Mouse (Mus musculus) stomach, postnatal 0 days (tissue): ENCODE measurements around the gene Tab2.

Experiments used
- CTCF ChIP-seq: IDR thresholded peaks from 2 replicates; pipeline ENCODE4 v1.5.1; 2016; ENCODE audit warnings: antibody characterized with exemption, low read depth, mild to moderate bottlenecking, moderate library complexity
- EP300 ChIP-seq: optimal IDR thresholded peaks from 2 replicates; pipeline ENCODE3; 2016; ENCODE audit warnings: antibody characterized with exemption

GRCm38 (mm10) chr10:7959073-7959472 lies 3.0 kb upstream of the Tab2 start:
- TF ChIP-seq EP300, result no peak
- no peak for TF ChIP-seq CTCF
